Mouse (Mus musculus): ENCODE results near the gene Sytl3. TPM values are rescaled to one million over a fixed set of nuclear protein-coding genes. Genes with fewer than 3 reads are reported as not detected.
A peak's percentile ranks its signal among the peaks of the same experiment; 100 is the strongest.

Sytl3 gene
- polyA plus RNA-seq, 1 experiment from 2014 or later, result 0.13 TPM

DNA sequence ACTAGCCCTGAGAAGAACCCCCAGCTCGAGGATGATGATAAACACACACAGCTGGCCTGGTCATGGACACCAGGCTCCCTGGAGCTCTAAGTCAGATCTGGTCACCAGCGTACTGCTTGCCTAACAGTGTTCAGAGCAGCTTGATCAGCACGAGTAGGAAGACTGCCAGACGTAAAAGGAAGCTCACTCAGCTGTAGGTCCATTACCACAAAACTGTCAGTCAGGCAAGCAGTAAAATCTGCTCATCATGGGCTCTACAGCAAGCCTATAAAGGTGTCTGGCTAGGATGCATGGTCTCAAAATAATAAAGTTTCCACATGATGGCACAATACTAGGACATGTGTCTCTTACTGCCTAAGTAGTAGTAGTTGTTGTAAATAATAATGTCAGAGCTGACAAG, 110.7 kb downstream of the Sytl3 start:
- Histone ChIP-seq H3K4me1 (peaks cover 5% of the 10 kb centered on the region), H3K4me3 (no peak overlapping the region), H3K27me3 (no peaks in the 10 kb centered on the region), H3K36me3 (no peaks in the 10 kb centered on the region), H3K27ac (no peak overlapping the region), H3K9ac (no peak overlapping the region), H3K9me3 (no peaks in the 10 kb centered on the region), H3K4me2 (replicated peaks) (no peak overlapping the region)
- ATAC-seq (ENCODE audit: insufficient number of reproducible peaks, insufficient read depth, low FRiP score, low TSS enrichment), result no peak
- WGBS, result 65% methylated on average over 4 of the region's 4 CpGs

DNA sequence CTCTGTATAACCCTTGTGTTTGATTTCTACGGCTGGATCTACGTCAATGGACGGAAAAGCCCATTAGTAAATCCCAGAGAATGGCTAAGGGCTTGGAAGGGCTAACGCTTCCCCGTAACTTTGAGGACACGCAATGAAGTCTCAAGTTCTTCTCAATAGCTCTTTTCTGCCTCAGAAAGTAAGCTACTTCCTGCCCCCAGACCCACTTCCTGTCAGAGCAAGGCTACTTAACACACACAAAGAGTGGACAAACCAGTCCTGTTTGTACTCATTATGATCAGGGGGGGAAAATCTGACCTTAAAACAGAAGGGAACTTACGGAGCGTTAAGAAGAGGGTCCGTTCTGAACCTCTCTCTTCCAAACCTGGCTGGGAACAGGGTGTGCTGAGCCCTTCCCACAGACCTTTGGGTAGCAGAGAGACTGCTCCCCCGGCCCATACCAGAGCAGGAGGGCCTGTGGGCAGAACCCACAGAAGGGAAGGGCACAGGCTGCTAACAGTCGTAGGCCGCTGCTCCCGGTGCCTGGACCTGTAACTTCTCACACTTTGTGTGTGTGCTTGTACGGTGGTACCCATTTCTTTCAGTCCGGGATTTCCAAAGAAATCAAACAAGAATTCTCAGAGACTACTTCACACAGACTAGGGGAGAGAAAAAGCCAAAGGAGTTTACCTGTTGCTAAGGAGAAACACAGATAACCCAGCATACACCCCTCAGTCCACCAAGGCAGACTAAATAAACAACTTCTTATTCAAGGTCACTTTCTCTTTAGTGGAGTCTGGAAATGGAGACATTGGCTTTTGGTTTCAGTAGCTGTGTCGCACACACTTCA, 113.0 kb downstream of the Sytl3 start:
- H3K4me2 ChIP-seq (replicated peaks), result no peak overlapping the region
- H3K4me1 ChIP-seq, result no peaks in the 10 kb centered on the region; the same call in 1 of the 2 replicates
- 68% methylated on average over 16 of the region's 16 CpGs for WGBS
- no peak overlapping the region for H3K9ac ChIP-seq
- 0 out of 2 replicates have a peak overlapping the region, but pooled peaks have one; percentile 4 for H3K27ac ChIP-seq
- no peaks in the 10 kb centered on the region for H3K36me3 ChIP-seq
- H3K27me3 ChIP-seq, result no peaks in the 10 kb centered on the region
- no peak for ATAC-seq (ENCODE audit: insufficient number of reproducible peaks, insufficient read depth, low FRiP score, low TSS enrichment)
- no peaks in the 10 kb centered on the region for H3K9me3 ChIP-seq
- no peak overlapping the region for H3K4me3 ChIP-seq

DNA sequence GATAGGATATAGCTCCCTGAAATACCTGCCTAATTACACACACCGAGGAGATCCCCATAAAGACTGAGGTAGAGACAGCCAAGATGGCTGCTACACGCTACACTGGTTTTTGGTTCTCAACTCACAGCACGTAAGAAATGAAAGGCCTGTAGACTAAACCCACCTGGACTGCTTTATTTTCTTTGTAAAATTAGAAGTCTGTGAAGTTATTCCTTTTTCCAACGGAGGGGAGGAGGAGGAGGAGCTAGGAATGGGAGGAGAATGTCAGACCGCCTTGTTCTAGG, 113.5 kb downstream of the Sytl3 start:
- Histone ChIP-seq H3K9ac (no peak overlapping the region), H3K4me3 (no peak overlapping the region), H3K4me1 (peaks cover 5% of the 10 kb centered on the region; the same call in 1 of the 2 replicates), H3K9me3 (no peaks in the 10 kb centered on the region), H3K27me3 (no peaks in the 10 kb centered on the region), H3K36me3 (no peaks in the 10 kb centered on the region), H3K27ac (0 out of 2 replicates have a peak overlapping the region, but pooled peaks have one; percentile 30), H3K4me2 (replicated peaks) (no peak overlapping the region)
- WGBS, result 59% methylated on average over 5 of the region's 5 CpGs
- no peak for ATAC-seq (ENCODE audit: insufficient number of reproducible peaks, insufficient read depth, low FRiP score, low TSS enrichment)

DNA sequence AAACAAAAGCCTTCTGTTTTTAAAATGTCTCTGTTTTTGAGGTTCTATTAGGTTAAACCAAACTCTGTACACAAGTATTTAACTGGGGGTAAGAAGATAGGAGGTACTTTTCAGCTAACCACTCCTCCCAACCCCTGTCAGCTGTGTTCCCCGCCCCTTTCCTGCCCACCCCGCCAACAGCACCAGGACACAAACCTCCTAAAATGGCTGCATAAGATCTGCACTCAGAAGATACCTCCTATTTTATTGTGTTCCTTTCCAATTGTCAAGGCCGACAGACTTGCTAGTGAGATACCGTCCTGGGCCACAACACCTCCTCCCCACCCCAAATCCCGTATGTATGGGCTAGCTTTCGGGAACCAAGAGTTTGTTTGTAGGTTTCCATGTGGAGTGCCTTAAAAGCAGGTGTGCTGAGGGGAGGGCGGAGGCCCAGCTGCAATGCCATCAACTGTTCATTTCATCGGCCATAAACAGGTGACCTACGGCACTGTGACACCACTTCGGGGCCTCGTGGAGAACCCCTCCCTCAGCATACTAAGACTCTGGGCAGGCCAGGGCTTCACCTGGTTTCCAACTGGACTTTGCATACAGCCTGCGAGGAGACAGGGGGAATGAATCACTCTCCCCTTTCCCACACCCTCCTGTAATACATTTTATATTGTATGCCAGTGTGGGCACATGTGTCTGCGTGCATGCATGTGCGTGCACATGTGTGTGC, 114.5 kb downstream of the Sytl3 start:
- Histone ChIP-seq H3K4me1 (0 out of 2 replicates have a peak, but pooled peaks cover 5% of the 10 kb centered on the region), H3K27ac (no peak overlapping the region), H3K9ac (no peak overlapping the region), H3K36me3 (no peaks in the 10 kb centered on the region), H3K27me3 (no peaks in the 10 kb centered on the region), H3K9me3 (no peaks in the 10 kb centered on the region), H3K4me3 (no peak overlapping the region), H3K4me2 (replicated peaks) (no peak overlapping the region)
- WGBS, result 89% methylated on average over 14 of the region's 14 CpGs
- ATAC-seq (ENCODE audit: insufficient number of reproducible peaks, insufficient read depth, low FRiP score, low TSS enrichment), result no peak

DNA sequence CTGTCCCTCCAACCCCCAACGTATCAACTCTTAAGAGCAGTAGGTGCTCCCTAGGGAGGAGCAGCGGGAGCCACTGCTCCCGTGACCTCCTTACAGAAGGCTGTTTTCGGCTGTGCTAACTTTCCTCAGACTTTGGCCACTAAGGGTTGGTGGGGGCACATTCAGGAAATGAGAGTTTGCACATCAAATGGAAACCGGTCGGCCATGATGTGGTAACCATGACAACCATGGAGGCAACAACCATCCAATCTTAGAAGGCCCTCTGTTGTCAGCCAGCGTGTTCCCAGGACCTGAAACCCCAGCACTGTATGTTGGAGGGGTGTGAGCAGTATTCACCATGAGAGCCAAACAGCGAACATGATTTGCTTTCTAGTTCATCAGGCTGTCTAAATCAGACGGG, 116.3 kb downstream of the Sytl3 start:
- ATAC-seq (ENCODE audit: insufficient number of reproducible peaks, insufficient read depth, low FRiP score, low TSS enrichment), result no peak
- Histone ChIP-seq H3K27me3 (peaks cover 5% of the 10 kb centered on the region; the same call in 1 of the 2 replicates), H3K9me3 (no peaks in the 10 kb centered on the region), H3K27ac (no peak overlapping the region), H3K4me2 (replicated peaks) (no peak overlapping the region), H3K4me1 (peaks cover 14% of the 10 kb centered on the region), H3K9ac (no peak overlapping the region), H3K36me3 (no peaks in the 10 kb centered on the region), H3K4me3 (no peak overlapping the region)
- WGBS, result 72% methylated on average over 9 of the region's 9 CpGs

DNA sequence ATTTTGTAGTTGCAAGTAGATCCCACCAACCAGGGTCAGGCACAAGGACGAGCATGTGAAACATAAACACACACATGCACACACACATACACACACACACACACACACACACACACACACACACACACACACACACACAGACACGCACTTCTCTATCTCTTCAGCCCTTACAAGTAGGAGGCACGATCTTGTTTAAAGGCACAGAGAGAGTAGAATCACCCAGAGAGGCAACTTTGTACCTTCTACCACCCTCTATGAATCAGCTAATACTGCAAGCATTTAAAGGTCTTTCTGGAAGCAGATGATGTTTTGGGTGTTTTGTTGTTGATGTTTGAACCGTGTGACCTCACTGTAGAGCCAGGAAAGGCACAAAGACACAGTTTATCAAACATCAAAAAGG, 116.8 kb downstream of the Sytl3 start:
- no peak overlapping the region for H3K27ac ChIP-seq
- ATAC-seq (ENCODE audit: insufficient number of reproducible peaks, insufficient read depth, low FRiP score, low TSS enrichment), result no peak
- H3K27me3 ChIP-seq, result peaks cover 8% of the 10 kb centered on the region; the same call in 1 of the 2 replicates
- H3K36me3 ChIP-seq, result no peaks in the 10 kb centered on the region
- H3K9me3 ChIP-seq, result no peaks in the 10 kb centered on the region
- no peak overlapping the region for H3K4me3 ChIP-seq
- WGBS, result 75% methylated on average over 4 of the region's 4 CpGs
- no peak overlapping the region for H3K9ac ChIP-seq
- no peak overlapping the region for H3K4me2 ChIP-seq (replicated peaks)
- peaks cover 14% of the 10 kb centered on the region for H3K4me1 ChIP-seq

DNA sequence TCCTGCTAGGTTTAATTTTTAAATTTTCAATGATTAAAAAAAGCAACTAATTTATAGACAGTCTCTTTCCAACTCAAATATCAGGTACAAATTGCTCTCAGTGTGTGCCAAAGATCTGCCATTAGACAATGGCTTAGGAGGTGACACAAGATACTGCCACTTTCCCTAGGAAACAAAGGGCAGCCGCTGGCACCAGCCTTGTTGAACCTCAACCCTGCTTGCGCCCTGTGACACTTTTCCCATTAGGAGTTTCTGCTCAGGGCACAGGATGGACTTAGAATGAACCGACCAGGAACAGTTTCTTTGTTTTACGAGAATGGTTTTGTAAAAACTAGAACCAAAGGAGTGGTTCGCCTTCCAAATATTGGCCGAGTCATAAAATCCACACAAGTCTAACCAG, 117.2 kb downstream of the Sytl3 start:
- no peak for ATAC-seq (ENCODE audit: insufficient number of reproducible peaks, insufficient read depth, low FRiP score, low TSS enrichment)
- H3K4me1 ChIP-seq, result peaks cover 14% of the 10 kb centered on the region
- H3K27me3 ChIP-seq, result peaks cover 12% of the 10 kb centered on the region; the same call in 1 of the 2 replicates

DNA sequence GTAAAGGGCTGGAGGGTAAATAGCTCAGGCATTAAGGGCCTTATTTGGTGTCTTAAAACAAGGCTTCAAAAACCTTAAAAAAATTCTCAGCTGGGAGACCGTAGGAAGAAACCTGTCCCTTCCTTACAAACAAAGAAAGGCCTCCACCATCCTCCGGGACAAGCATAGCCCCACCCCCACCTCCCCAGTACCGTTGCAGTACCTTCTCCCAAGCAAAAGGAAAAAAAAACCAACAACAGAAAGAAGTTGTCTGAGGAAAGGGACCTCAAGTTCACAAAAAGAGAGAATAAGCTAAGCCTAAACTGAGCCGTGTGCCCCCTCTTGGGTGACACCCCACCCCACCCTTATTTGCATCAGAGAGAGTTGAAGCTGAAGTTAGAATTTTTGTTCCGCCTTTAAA, 117.7 kb downstream of the Sytl3 start:
- WGBS, result 35% methylated on average over 5 of the region's 5 CpGs
- no peaks in the 10 kb centered on the region for H3K36me3 ChIP-seq
- no peak overlapping the region for H3K4me2 ChIP-seq (replicated peaks)
- peaks cover 16% of the 10 kb centered on the region; the same call in 1 of the 2 replicates for H3K27me3 ChIP-seq
- ATAC-seq (ENCODE audit: insufficient number of reproducible peaks, insufficient read depth, low FRiP score, low TSS enrichment), result no peak
- H3K27ac ChIP-seq, result no peak overlapping the region
- no peak overlapping the region for H3K9ac ChIP-seq
- peaks cover 14% of the 10 kb centered on the region for H3K4me1 ChIP-seq
- no peaks in the 10 kb centered on the region for H3K9me3 ChIP-seq
- no peak overlapping the region for H3K4me3 ChIP-seq

More for the DNA sequence above, 117.2 kb downstream of the Sytl3 start:
- WGBS, result 53% methylated on average over 6 of the region's 6 CpGs
- Histone ChIP-seq H3K36me3 (no peaks in the 10 kb centered on the region), H3K4me2 (replicated peaks) (no peak overlapping the region), H3K4me3 (no peak overlapping the region), H3K9ac (no peak overlapping the region), H3K27ac (no peak overlapping the region), H3K9me3 (no peaks in the 10 kb centered on the region)

DNA sequence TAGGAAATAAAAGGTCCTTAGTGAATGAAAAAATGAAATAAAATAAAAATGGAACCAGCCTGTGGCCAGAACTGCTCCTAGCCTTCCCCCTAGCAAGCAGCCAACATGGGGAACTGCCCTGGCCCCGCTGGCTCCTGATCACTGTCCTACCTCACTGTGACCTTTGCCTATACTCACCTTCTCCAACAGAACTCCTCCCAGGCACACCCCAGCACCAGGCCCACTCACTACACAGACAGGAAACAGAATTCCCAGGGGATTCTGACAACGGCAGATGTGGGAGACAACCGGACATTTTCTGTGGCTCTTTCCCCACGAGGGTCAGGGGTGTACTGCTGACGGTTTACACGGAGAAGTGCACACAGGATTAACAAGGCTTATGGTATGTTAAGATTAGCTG, 118.2 kb downstream of the Sytl3 start:
- ATAC-seq (ENCODE audit: insufficient number of reproducible peaks, insufficient read depth, low FRiP score, low TSS enrichment), result no peak
- Histone ChIP-seq H3K27ac (no peak overlapping the region), H3K4me1 (peaks cover 18% of the 10 kb centered on the region), H3K4me2 (replicated peaks) (no peak overlapping the region), H3K9ac (no peak overlapping the region), H3K9me3 (no peaks in the 10 kb centered on the region), H3K4me3 (no peak overlapping the region), H3K36me3 (no peaks in the 10 kb centered on the region), H3K27me3 (peaks cover 16% of the 10 kb centered on the region; the same call in 1 of the 2 replicates)
- 56% methylated on average over 6 of the region's 6 CpGs for WGBS

DNA sequence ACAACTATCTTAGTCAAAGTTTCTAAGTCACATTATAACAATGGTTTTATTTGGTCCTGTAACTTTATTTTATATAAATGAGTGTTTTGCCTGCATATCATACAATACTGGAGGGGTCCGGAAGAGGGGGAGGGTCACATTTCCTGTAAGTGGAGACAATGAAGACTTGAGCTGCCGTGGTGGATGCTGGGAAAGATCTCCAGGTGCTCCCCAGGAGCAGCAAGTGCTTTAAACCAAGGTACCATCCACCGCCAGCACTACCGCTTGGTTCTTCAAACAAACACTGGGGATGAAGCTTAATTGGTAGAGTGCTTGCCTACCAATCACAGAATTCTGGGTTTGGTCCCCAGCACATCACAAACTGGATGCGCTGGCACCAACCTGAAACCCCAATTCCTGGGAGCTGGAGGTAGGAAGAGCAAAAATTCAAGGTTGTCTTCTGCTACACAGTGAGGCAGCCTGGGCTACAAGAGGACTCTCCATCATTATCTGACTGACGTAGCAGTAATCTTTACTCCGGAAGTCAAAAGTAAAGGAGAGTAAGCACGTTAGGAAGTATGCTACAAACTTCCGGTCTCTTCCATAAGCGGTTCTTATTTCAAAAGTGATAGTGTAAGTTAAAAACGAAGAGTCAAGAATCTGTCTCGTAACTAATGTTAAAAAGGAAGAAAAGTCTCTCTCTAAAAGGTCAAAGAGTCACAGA, 118.9 kb downstream of the Sytl3 start:
- peaks cover 19% of the 10 kb centered on the region for H3K4me1 ChIP-seq
- no peak overlapping the region for H3K27ac ChIP-seq
- H3K36me3 ChIP-seq, result no peaks in the 10 kb centered on the region
- H3K27me3 ChIP-seq, result peaks cover 16% of the 10 kb centered on the region; the same call in 1 of the 2 replicates
- ATAC-seq (ENCODE audit: insufficient number of reproducible peaks, insufficient read depth, low FRiP score, low TSS enrichment), result no peak
- H3K4me2 ChIP-seq (replicated peaks), result peak overlapping the region; percentile 90; the same call in 1 of the 2 replicates
- no peaks in the 10 kb centered on the region for H3K9me3 ChIP-seq
- H3K9ac ChIP-seq, result no peak overlapping the region
- H3K4me3 ChIP-seq, result no peak overlapping the region
- 59% methylated on average over 12 of the region's 12 CpGs for WGBS

DNA sequence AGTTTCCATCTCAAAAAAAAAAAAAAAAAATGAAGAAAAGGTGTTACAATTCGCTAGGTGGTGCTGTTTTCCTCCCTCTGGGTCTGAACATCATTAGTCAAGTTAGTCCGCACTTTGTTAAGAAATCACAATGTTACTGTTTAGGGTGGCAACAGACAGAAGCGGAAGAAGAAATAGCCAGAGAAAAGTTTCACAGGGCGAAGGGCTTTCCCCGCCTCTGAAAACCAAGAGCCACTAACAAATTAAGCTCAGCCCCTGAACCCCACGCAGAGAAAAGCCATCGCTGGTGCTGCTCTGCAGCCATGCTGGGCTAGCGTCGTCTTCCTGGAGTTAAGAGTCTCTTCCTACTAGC, 119.4 kb downstream of the Sytl3 start:
- Histone ChIP-seq H3K4me2 (replicated peaks) (peak overlapping the region; percentile 90), H3K36me3 (no peaks in the 10 kb centered on the region), H3K4me1 (peaks cover 19% of the 10 kb centered on the region), H3K9ac (no peak overlapping the region; the same call in 1 of the 2 replicates), H3K4me3 (peak overlapping the region; percentile 37), H3K9me3 (no peaks in the 10 kb centered on the region), H3K27me3 (peaks cover 16% of the 10 kb centered on the region; the same call in 1 of the 2 replicates), H3K27ac (peak overlapping the region; percentile 76)
- ATAC-seq (ENCODE audit: insufficient number of reproducible peaks, insufficient read depth, low FRiP score, low TSS enrichment), result no peak
- 1% methylated on average over 9 of the region's 9 CpGs for WGBS

Data from embryonic facial prominence, embryonic 12.5 days (tissue).